Mouse (Mus musculus): ENCODE data around the gene Map3k3. TPM values are rescaled to one million over a fixed set of nuclear protein-coding genes. Genes with fewer than 3 reads are reported as not detected.

The Map3k3 gene
- polyA plus RNA-seq, 1 experiment from 2014 or later, result 13.1 TPM

GRCm38 (mm10) chr11:106179711-106180448 is 95.5 kb downstream of the Map3k3 start:
- Histone ChIP-seq H3K27ac (replicated peaks) (no peak overlapping the region), H3K4me3 (replicated peaks) (no peak overlapping the region), H3K9ac (replicated peaks) (no peak overlapping the region), H3K9me3 (replicated peaks) (no peaks in the 10 kb centered on the region), H3K27me3 (replicated peaks) (no peaks in the 10 kb centered on the region), H3K36me3 (peaks cover 27% of the 10 kb centered on the region; the same call in 1 of the 2 replicates), H3K4me2 (no peak overlapping the region), H3K4me1 (no peaks in the 10 kb centered on the region)
- ATAC-seq (ENCODE audit: low FRiP score), result no peak
- 76% methylated on average over 7 of the region's 7 CpGs for WGBS

DNA sequence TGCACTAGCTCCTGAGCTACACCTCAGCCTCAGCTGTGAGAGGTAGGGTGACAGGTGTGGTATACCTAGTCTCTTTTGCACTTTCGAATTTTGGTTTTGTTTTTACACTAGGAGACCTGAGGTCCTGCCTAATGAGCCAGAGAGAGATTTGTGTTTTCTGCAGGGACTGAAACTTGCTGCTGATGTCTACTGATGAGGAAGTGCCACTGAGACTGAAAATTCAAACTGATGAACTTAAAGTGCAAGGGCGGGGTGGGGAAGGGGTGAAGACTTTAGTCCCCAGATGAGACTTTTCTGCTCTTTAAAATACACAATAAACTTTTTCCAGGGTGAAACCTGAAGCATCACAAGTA is 96.0 kb downstream of the Map3k3 start:
- H3K4me1 ChIP-seq, result no peaks in the 10 kb centered on the region
- peaks cover 30% of the 10 kb centered on the region; the same call in 1 of the 2 replicates for H3K36me3 ChIP-seq
- H3K4me2 ChIP-seq, result no peak overlapping the region
- no peaks in the 10 kb centered on the region for H3K9me3 ChIP-seq (replicated peaks)
- H3K4me3 ChIP-seq (replicated peaks), result no peak overlapping the region
- no peak overlapping the region for H3K9ac ChIP-seq (replicated peaks)
- no peaks in the 10 kb centered on the region for H3K27me3 ChIP-seq (replicated peaks)
- ATAC-seq (ENCODE audit: low FRiP score), result no peak
- H3K27ac ChIP-seq (replicated peaks), result no peak overlapping the region
- WGBS, result 92% methylated on average over 2 of the region's 2 CpGs

GRCm38 (mm10) chr11:106187326-106187725 is 102.9 kb downstream of the Map3k3 start:
- Histone ChIP-seq H3K4me2 (no peak overlapping the region), H3K9me3 (replicated peaks) (no peaks in the 10 kb centered on the region), H3K4me1 (peaks cover 6% of the 10 kb centered on the region), H3K4me3 (replicated peaks) (no peak overlapping the region), H3K27me3 (replicated peaks) (no peaks in the 10 kb centered on the region), H3K9ac (replicated peaks) (no peak overlapping the region), H3K36me3 (peaks cover 25% of the 10 kb centered on the region; the same call in 1 of the 2 replicates), H3K27ac (replicated peaks) (no peak overlapping the region)
- ATAC-seq (ENCODE audit: low FRiP score), result no peak
- 96% methylated on average over 4 of the region's 4 CpGs for WGBS

- no peaks in the 10 kb centered on the region for H3K9me3 ChIP-seq (replicated peaks)
- no peak overlapping the region for H3K27ac ChIP-seq (replicated peaks)
- H3K9ac ChIP-seq (replicated peaks), result no peak overlapping the region
- ATAC-seq (ENCODE audit: low FRiP score), result no peak
- no peak overlapping the region for H3K4me2 ChIP-seq
- no peak overlapping the region for H3K4me3 ChIP-seq (replicated peaks)
- H3K27me3 ChIP-seq (replicated peaks), result no peaks in the 10 kb centered on the region
- H3K4me1 ChIP-seq, result peaks cover 17% of the 10 kb centered on the region
- whole genome bisulfite sequencing, result 96% methylated on average over 3 of the region's 3 CpGs
- H3K36me3 ChIP-seq, result peaks cover 6% of the 10 kb centered on the region
These were observed 107.3 kb downstream of the Map3k3 start for GRCm38 (mm10) chr11:106191716-106192115.

DNA sequence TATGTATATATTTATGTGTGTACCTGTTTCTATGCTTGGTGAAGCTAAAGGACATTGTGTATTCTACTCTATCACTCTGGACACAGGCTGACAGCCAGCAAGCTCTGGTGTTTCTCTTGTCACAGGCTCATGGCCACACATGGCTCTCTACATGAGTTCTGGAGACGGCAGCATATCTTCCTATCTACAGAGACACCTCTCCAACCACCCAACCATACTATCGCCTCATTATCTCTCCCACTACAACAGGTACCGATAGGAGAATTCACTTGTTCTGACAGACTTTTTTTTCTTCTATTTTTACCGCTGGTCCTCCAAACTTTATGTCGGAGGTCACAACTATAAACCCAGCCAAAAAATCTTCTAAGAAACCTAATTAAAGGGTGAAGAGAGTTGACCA is 107.8 kb downstream of the Map3k3 start:
- Histone ChIP-seq H3K4me2 (peak overlapping the region; percentile 78), H3K4me1 (peaks cover 17% of the 10 kb centered on the region), H3K9me3 (replicated peaks) (no peaks in the 10 kb centered on the region), H3K27me3 (replicated peaks) (no peaks in the 10 kb centered on the region), H3K4me3 (replicated peaks) (peak overlapping the region; percentile 88), H3K27ac (replicated peaks) (no peak overlapping the region), H3K36me3 (peaks cover 9% of the 10 kb centered on the region), H3K9ac (replicated peaks) (no peak overlapping the region)
- ATAC-seq (ENCODE audit: low FRiP score), result no peak
- WGBS, result 95% methylated on average over 5 of the region's 5 CpGs

DNA sequence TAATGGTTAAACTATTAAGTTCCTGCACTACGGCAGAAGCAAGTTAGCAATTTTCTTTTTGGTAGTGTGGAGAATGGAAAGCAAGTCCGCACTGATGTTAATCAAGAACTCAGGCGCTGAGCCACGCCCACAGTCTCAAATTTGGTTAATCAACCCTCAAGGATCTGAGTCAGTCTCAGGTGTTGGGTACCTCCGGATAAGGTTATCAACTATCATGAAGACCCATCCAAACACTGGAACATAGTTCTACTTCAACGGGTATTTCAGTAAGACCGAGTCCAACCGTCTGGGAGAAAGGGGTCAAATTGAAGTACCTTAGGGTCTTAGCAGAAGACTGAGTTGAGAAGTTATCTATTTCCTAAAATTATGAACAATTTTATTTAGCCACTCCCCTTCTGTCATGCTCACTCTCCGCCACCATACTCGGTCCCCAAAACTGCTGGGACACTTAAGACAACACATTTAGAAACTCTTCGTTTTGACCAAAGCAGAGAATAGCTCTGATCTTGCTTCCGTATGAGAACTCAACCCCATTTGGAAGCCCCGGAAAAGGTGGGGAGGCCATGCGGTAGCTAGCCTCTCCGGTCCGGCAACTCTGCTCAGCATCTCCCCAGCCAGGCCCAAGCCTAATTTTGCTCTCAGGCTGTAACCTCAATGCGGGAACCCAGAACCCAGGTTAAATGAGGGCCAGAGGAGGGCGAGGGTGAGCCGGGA is 108.4 kb downstream of the Map3k3 start:
- ATAC-seq (ENCODE audit: low FRiP score), result peak; percentile 60; the same call in 1 of the 2 replicates
- Histone ChIP-seq H3K9ac (replicated peaks) (peak overlapping the region; percentile 84), H3K36me3 (peaks cover 15% of the 10 kb centered on the region), H3K27me3 (replicated peaks) (no peaks in the 10 kb centered on the region), H3K4me2 (peak overlapping the region; percentile 78), H3K9me3 (replicated peaks) (no peaks in the 10 kb centered on the region), H3K27ac (replicated peaks) (peak overlapping the region; percentile 91), H3K4me1 (peaks cover 17% of the 10 kb centered on the region), H3K4me3 (replicated peaks) (peak overlapping the region; percentile 88)
- WGBS, result 11% methylated on average over 19 of the region's 19 CpGs

GRCm38 (mm10) chr11:106193371-106194154 is 109.2 kb downstream of the Map3k3 start:
- peak; percentile 95 for ATAC-seq (ENCODE audit: low FRiP score)
- Histone ChIP-seq H3K4me3 (replicated peaks) (peak overlapping the region; percentile 88), H3K36me3 (peaks cover 22% of the 10 kb centered on the region), H3K27ac (replicated peaks) (peak overlapping the region; percentile 91), H3K4me1 (peaks cover 17% of the 10 kb centered on the region), H3K4me2 (peak overlapping the region; percentile 78), H3K9ac (replicated peaks) (peak overlapping the region; percentile 84), H3K9me3 (replicated peaks) (no peaks in the 10 kb centered on the region), H3K27me3 (replicated peaks) (no peaks in the 10 kb centered on the region)
- under 1% methylated on average over 41 of the region's 44 CpGs for WGBS

DNA sequence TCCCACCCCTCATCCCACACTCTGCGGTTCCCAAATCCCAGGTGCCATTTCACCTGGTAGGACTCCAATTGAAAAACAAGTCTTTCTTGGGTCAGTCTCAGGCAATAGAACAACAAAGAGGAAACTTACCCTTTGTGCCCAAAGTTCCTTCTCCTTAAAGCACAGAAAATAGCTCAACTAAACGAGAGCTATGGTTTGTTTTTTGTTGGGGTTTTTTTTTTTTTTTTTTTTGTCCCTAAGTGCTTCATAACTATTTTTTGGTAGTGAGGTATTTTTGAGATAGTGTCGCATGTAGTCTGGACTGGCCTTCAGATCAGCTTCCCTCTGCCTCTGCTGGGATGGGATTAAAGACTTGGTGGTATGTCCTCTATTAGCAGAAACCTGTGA is 109.7 kb downstream of the Map3k3 start:
- ATAC-seq (ENCODE audit: low FRiP score), result no peak
- H3K27ac ChIP-seq (replicated peaks), result peak overlapping the region; percentile 91
- 37% methylated on average over 3 of the region's 3 CpGs for WGBS
- H3K36me3 ChIP-seq, result peaks cover 24% of the 10 kb centered on the region
- no peaks in the 10 kb centered on the region for H3K9me3 ChIP-seq (replicated peaks)
- peaks cover 17% of the 10 kb centered on the region for H3K4me1 ChIP-seq
- H3K27me3 ChIP-seq (replicated peaks), result no peaks in the 10 kb centered on the region
- H3K9ac ChIP-seq (replicated peaks), result peak overlapping the region; percentile 60
- peak overlapping the region; percentile 88 for H3K4me3 ChIP-seq (replicated peaks)
- peak overlapping the region; percentile 78 for H3K4me2 ChIP-seq

DNA sequence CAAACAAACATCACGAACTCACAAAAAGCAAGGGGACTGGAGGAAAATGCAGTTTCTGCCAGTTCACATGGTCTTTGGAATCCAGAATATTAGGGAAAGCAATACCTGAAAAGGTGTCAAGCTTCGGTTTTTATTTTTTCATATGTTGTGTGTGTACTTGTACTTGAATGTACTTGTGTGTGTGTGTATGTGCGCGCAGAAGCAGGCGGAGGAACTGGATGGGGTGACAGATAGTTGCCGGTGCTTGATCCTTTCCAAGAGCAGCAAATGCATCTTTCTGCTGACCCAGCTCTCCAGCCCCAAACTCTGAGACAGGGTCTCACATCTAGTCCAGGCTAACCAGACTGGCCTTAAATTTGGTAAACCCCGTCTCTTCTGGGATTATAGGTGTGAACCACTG is 110.5 kb downstream of the Map3k3 start:
- H3K4me2 ChIP-seq, result no peak overlapping the region
- no peak for ATAC-seq (ENCODE audit: low FRiP score)
- WGBS, result 92% methylated on average over 7 of the region's 7 CpGs
- peaks cover 17% of the 10 kb centered on the region for H3K4me1 ChIP-seq
- no peaks in the 10 kb centered on the region for H3K27me3 ChIP-seq (replicated peaks)
- H3K36me3 ChIP-seq, result peaks cover 24% of the 10 kb centered on the region
- H3K9me3 ChIP-seq (replicated peaks), result no peaks in the 10 kb centered on the region
- no peak overlapping the region for H3K27ac ChIP-seq (replicated peaks)
- no peak overlapping the region for H3K4me3 ChIP-seq (replicated peaks)
- no peak overlapping the region for H3K9ac ChIP-seq (replicated peaks)

- Histone ChIP-seq H3K27ac (replicated peaks) (no peak overlapping the region), H3K4me3 (replicated peaks) (no peak overlapping the region), H3K27me3 (replicated peaks) (no peaks in the 10 kb centered on the region), H3K36me3 (peaks cover 24% of the 10 kb centered on the region), H3K9ac (replicated peaks) (no peak overlapping the region), H3K4me2 (no peak overlapping the region), H3K9me3 (replicated peaks) (no peaks in the 10 kb centered on the region), H3K4me1 (peaks cover 17% of the 10 kb centered on the region)
- ATAC-seq (ENCODE audit: low FRiP score), result no peak
These were observed 110.9 kb downstream of the Map3k3 start for GRCm38 (mm10) chr11:106195341-106195740.

- 98% methylated on average over 4 of the region's 4 CpGs for WGBS
- H3K36me3 ChIP-seq, result peaks cover 51% of the 10 kb centered on the region
- ATAC-seq (ENCODE audit: low FRiP score), result no peak
These were observed 113.9 kb downstream of the Map3k3 start for GRCm38 (mm10) chr11:106198277-106198676.

More at GRCm38 (mm10) chr11:106198277-106198676, 113.9 kb downstream of the Map3k3 start:
- H3K9me3 ChIP-seq (replicated peaks), result no peaks in the 10 kb centered on the region
- no peaks in the 10 kb centered on the region for H3K27me3 ChIP-seq (replicated peaks)
- no peak overlapping the region for H3K27ac ChIP-seq (replicated peaks)
- no peak overlapping the region for H3K4me2 ChIP-seq
- peaks cover 5% of the 10 kb centered on the region for H3K4me1 ChIP-seq
- no peak overlapping the region for H3K9ac ChIP-seq (replicated peaks)
- H3K4me3 ChIP-seq (replicated peaks), result no peak overlapping the region

Data from neural tube, embryonic 15.5 days (tissue).